Mouse (Mus musculus) hindbrain, embryonic 11.5 days (tissue): Measurements from ENCODE around the gene Gsto2. TPM values are rescaled to one million over a fixed set of nuclear protein-coding genes. Genes with fewer than 3 reads are reported as not detected.

ENCODE experiments used
- ATAC-seq: fragments of 200-750 bp; cut with Nextera tagmentation; 2 replicates; pipeline ENCODE4 v1.8.0; 2017; ENCODE audit warnings: mild to moderate bottlenecking, moderate TSS enrichment, moderate library complexity; ENCODE audit not compliant: low FRiP score
- DNase-seq: peaks from one replicate; pipeline ENCODE4 v3.0.0-alpha.2; 2015; ENCODE audit warnings: low spot score
- H3K27ac ChIP-seq: fragments of 300-500 bp; sonication (generic); 2 replicates; pipeline ENCODE4 v1.5.1; 2014; ENCODE audit warnings: mild to moderate bottlenecking, low read depth, low read length
- H3K27me3 ChIP-seq: fragments of 300-500 bp; sonication (generic); 2 replicates; pipeline ENCODE4 v1.6.1; 2014; ENCODE audit warnings: mild to moderate bottlenecking, low read length, moderate library complexity, mixed read lengths; ENCODE audit not compliant: control insufficient read depth, insufficient read depth
- H3K36me3 ChIP-seq: fragments of 300-500 bp; sonication (generic); 2 replicates; pipeline ENCODE4 v1.6.1; 2014; ENCODE audit warnings: mild to moderate bottlenecking, low read length, moderate library complexity, mixed read lengths; ENCODE audit not compliant: control insufficient read depth, insufficient read depth
- H3K4me1 ChIP-seq: fragments of 300-500 bp; sonication (generic); replicated peaks from 2 replicates; pipeline ENCODE4 v1.6.1; 2014; ENCODE audit warnings: low read length, mixed read lengths; ENCODE audit not compliant: control insufficient read depth, insufficient read depth
- H3K4me2 ChIP-seq: fragments of 300-500 bp; sonication (generic); replicated peaks from 2 replicates; pipeline ENCODE4 v1.6.1; 2014; ENCODE audit warnings: mild to moderate bottlenecking, low read depth, low read length
- H3K4me3 ChIP-seq: fragments of 300-500 bp; sonication (generic); 2 replicates; pipeline ENCODE4 v1.5.1; 2014; ENCODE audit warnings: low read depth, low read length
- H3K9ac ChIP-seq: fragments of 300-500 bp; sonication (generic); 2 replicates; pipeline ENCODE4 v1.6.1; 2014; ENCODE audit warnings: low read depth, low read length
- H3K9me3 ChIP-seq: fragments of 300-500 bp; sonication (generic); 2 replicates; pipeline ENCODE4 v1.6.1; 2016; ENCODE audit warnings: low read length; ENCODE audit not compliant: control insufficient read depth
- WGBS: fragments of 180-500 bp; shearing (Covaris S2); extraction: QIAGEN DNeasy Blood & Tissue Kit; methylation state at CpG from one replicate; pipeline ENCODE4 v1.1.7; 2014; 5-methylcytosine and 5-hydroxymethylcytosine counted together
- polyA plus RNA-seq: library from polyadenylated mRNA; unstranded; fragments of >200 nt; fragmentation: Nextera tagmentation; extraction: Ambion mirVana; gene quantifications from 2 replicates; pipeline ENCODE4 v1.2.1, GENCODE M21; 2014

Gsto2 gene
- polyA plus RNA-seq, 1 experiment from 2014 or later, result 0.77 TPM

GRCm38 (mm10) chr19:47918016-47918415, 52.7 kb downstream of the Gsto2 start:
- Histone ChIP-seq H3K9ac (peak overlapping the region; percentile 78), H3K4me3 (peak overlapping the region; percentile 73), H3K4me1 (peaks cover 13% of the 10 kb centered on the region), H3K9me3 (no peaks in the 10 kb centered on the region), H3K27ac (no peak overlapping the region), H3K27me3 (no peaks in the 10 kb centered on the region), H3K4me2 (peak overlapping the region; percentile 76), H3K36me3 (no peaks in the 10 kb centered on the region)
- WGBS, result 15% methylated on average over 9 of the region's 9 CpGs
- DNase-seq (peak; percentile 33), ATAC-seq (no peak)

- no peaks in the 10 kb centered on the region for H3K36me3 ChIP-seq
- H3K4me2 ChIP-seq, result peak overlapping the region; percentile 76
- DNase-seq (no peak), ATAC-seq (peak; percentile 47)
- 1% methylated on average over 29 of the region's 29 CpGs for WGBS
- H3K4me1 ChIP-seq, result peaks cover 13% of the 10 kb centered on the region
- H3K9ac ChIP-seq, result peak overlapping the region; percentile 78
- H3K27me3 ChIP-seq, result no peaks in the 10 kb centered on the region
- peak overlapping the region; percentile 79 for H3K27ac ChIP-seq
- peak overlapping the region; percentile 73 for H3K4me3 ChIP-seq
- no peaks in the 10 kb centered on the region for H3K9me3 ChIP-seq
Measured at GRCm38 (mm10) chr19:47918455-47919101, 53.2 kb downstream of the Gsto2 start.

- no peaks in the 10 kb centered on the region for H3K36me3 ChIP-seq
- peak; percentile 87 for DNase-seq
- H3K27ac ChIP-seq, result peak within 1 kb of the TSS; percentile 79
- H3K9me3 ChIP-seq, result no peaks in the 10 kb centered on the region
- peaks cover 13% of the 10 kb centered on the region for H3K4me1 ChIP-seq
- H3K9ac ChIP-seq, result peak within 1 kb of the TSS; percentile 78
- ATAC-seq, result peak; percentile 74
- under 1% methylated on average over 48 of the region's 48 CpGs for WGBS
- no peaks in the 10 kb centered on the region for H3K27me3 ChIP-seq
- peak within 1 kb of the TSS; percentile 73 for H3K4me3 ChIP-seq
- peak within 1 kb of the TSS; percentile 76 for H3K4me2 ChIP-seq
Measured at GRCm38 (mm10) chr19:47919126-47919965, 54.0 kb downstream of the Gsto2 start, which contains the start of the genes Cfap43 and Itprip. TSS of gene Cfap43 (minus strand) at chr19:47919287. TSS of gene Itprip (minus strand) at chr19:47919299.

- no peak for DNase-seq
- no peaks in the 10 kb centered on the region for H3K36me3 ChIP-seq
- 11% methylated on average over 8 of the region's 8 CpGs for WGBS
- no peaks in the 10 kb centered on the region for H3K27me3 ChIP-seq
- peak; percentile 34; the same call in 1 of the 2 replicates for ATAC-seq
- peak overlapping the region; percentile 78; the same call in 1 of the 2 replicates for H3K9ac ChIP-seq
- peaks cover 13% of the 10 kb centered on the region for H3K4me1 ChIP-seq
- H3K4me2 ChIP-seq, result peak overlapping the region; percentile 76
- H3K27ac ChIP-seq, result no peak overlapping the region
- no peaks in the 10 kb centered on the region for H3K9me3 ChIP-seq
- peak overlapping the region; percentile 73 for H3K4me3 ChIP-seq
Measured at GRCm38 (mm10) chr19:47919966-47920375, 54.6 kb downstream of the Gsto2 start.

GRCm38 (mm10) chr19:47925819-47926218, 60.5 kb downstream of the Gsto2 start:
- no peak for DNase-seq
- WGBS, result 82% methylated on average over 7 of the region's 7 CpGs

GRCm38 (mm10) chr19:47927032-47927431, 61.7 kb downstream of the Gsto2 start:
- Histone ChIP-seq H3K36me3 (no peaks in the 10 kb centered on the region), H3K9me3 (no peaks in the 10 kb centered on the region), H3K4me3 (no peak overlapping the region), H3K27me3 (no peaks in the 10 kb centered on the region), H3K4me1 (no peaks in the 10 kb centered on the region), H3K9ac (no peak overlapping the region), H3K27ac (no peak overlapping the region), H3K4me2 (no peak overlapping the region)
- no peak for DNase-seq
- WGBS, result 93% methylated on average over 2 of the region's 2 CpGs
- ATAC-seq, result no peak

More at GRCm38 (mm10) chr19:47925819-47926218, 60.5 kb downstream of the Gsto2 start:
- no peak overlapping the region for H3K4me3 ChIP-seq
- H3K27me3 ChIP-seq, result no peaks in the 10 kb centered on the region
- no peaks in the 10 kb centered on the region for H3K36me3 ChIP-seq
- H3K4me1 ChIP-seq, result no peaks in the 10 kb centered on the region
- H3K27ac ChIP-seq, result no peak overlapping the region
- no peak overlapping the region for H3K9ac ChIP-seq
- no peaks in the 10 kb centered on the region for H3K9me3 ChIP-seq
- no peak overlapping the region for H3K4me2 ChIP-seq
- ATAC-seq, result no peak

- DNase-seq (no peak), ATAC-seq (no peak)
- Histone ChIP-seq H3K27me3 (no peaks in the 10 kb centered on the region), H3K27ac (peak overlapping the region; percentile 10; the same call in 1 of the 2 replicates), H3K4me3 (no peak overlapping the region), H3K36me3 (no peaks in the 10 kb centered on the region), H3K4me1 (no peaks in the 10 kb centered on the region), H3K4me2 (no peak overlapping the region), H3K9ac (no peak overlapping the region), H3K9me3 (no peaks in the 10 kb centered on the region)
- 86% methylated on average over 4 of the region's 4 CpGs for WGBS
Measured at GRCm38 (mm10) chr19:47929043-47929442, 63.7 kb downstream of the Gsto2 start.

GRCm38 (mm10) chr19:47931982-47932638, 66.8 kb downstream of the Gsto2 start:
- ATAC-seq, result peak; percentile 68
- Histone ChIP-seq H3K4me1 (no peaks in the 10 kb centered on the region), H3K36me3 (no peaks in the 10 kb centered on the region), H3K4me3 (no peak overlapping the region), H3K9ac (no peak overlapping the region), H3K4me2 (no peak overlapping the region), H3K9me3 (no peaks in the 10 kb centered on the region), H3K27ac (no peak overlapping the region), H3K27me3 (no peaks in the 10 kb centered on the region)
- WGBS, result 37% methylated on average over 7 of the region's 7 CpGs
- DNase-seq, result peak; percentile 60
